Mouse (Mus musculus) embryonic facial prominence, embryonic 14.5 days (tissue): Measurements from ENCODE around the gene Prkch. TPM values are rescaled to one million over a fixed set of nuclear protein-coding genes. Genes with fewer than 3 reads are reported as not detected.

Experiments used
- ATAC-seq: fragments of 200-750 bp; cut with Nextera tagmentation; 2 replicates; pipeline ENCODE4 v1.8.0; 2017; ENCODE audit warnings: low read depth, moderate number of reproducible peaks, moderate TSS enrichment
- DNase-seq: peaks from one replicate; pipeline ENCODE4 v3.0.0-alpha.2; 2015; ENCODE audit warnings: low spot score
- H3K27ac ChIP-seq: fragments of 300-500 bp; sonication (generic); replicated peaks from 2 replicates; pipeline ENCODE4 v1.5.1; 2014; ENCODE audit warnings: low read depth, mild to moderate bottlenecking, low read length, moderate library complexity
- H3K27me3 ChIP-seq: fragments of 300-500 bp; sonication (generic); replicated peaks from 2 replicates; pipeline ENCODE4 v1.6.1; 2014; ENCODE audit warnings: low read length; ENCODE audit not compliant: control insufficient read depth, insufficient read depth
- H3K36me3 ChIP-seq: fragments of 300-500 bp; sonication (generic); 2 replicates; pipeline ENCODE4 v1.6.1; 2014; ENCODE audit warnings: low read length, mixed read lengths; ENCODE audit not compliant: control insufficient read depth, insufficient read depth
- H3K4me1 ChIP-seq: fragments of 300-500 bp; sonication (generic); 2 replicates; pipeline ENCODE4 v1.6.1; 2014; ENCODE audit warnings: antibody characterized with exemption, low read length; ENCODE audit not compliant: control insufficient read depth, insufficient read depth
- H3K4me2 ChIP-seq: fragments of 300-500 bp; sonication (generic); 2 replicates; pipeline ENCODE4 v1.6.1; 2014; ENCODE audit warnings: low read depth, mild to moderate bottlenecking, low read length, moderate library complexity, mixed read lengths
- H3K4me3 ChIP-seq: fragments of 300-500 bp; sonication (generic); 2 replicates; pipeline ENCODE4 v1.5.1; 2014; ENCODE audit warnings: low read depth, mild to moderate bottlenecking, low read length
- H3K9ac ChIP-seq: fragments of 300-500 bp; sonication (generic); 2 replicates; pipeline ENCODE4 v1.6.1; 2014; ENCODE audit warnings: low read depth, mild to moderate bottlenecking, low read length, moderate library complexity, mixed read lengths
- H3K9me3 ChIP-seq: fragments of 300-500 bp; sonication (generic); 2 replicates; pipeline ENCODE4 v1.6.1; 2016; ENCODE audit warnings: low read length; ENCODE audit not compliant: control insufficient read depth
- WGBS: fragments of 180-500 bp; shearing (Covaris S2); extraction: QIAGEN DNeasy Blood & Tissue Kit; methylation state at CpG from one replicate; pipeline ENCODE4 v1.1.7; 2014; 5-methylcytosine and 5-hydroxymethylcytosine counted together
- polyA plus RNA-seq: library from polyadenylated mRNA; unstranded; fragments of >200 nt; fragmentation: Nextera tagmentation; extraction: Ambion mirVana; gene quantifications from 2 replicates; pipeline ENCODE4 v1.2.1, GENCODE M21; 2014

Prkch gene
- polyA plus RNA-seq, 1 experiment from 2014 or later = 13.6 TPM

- no peak overlapping the region for H3K9ac ChIP-seq
- no peaks in the 10 kb centered on the region for H3K9me3 ChIP-seq
- no peak overlapping the region for H3K4me2 ChIP-seq
- peaks cover 33% of the 10 kb centered on the region for H3K4me1 ChIP-seq
- no peak for ATAC-seq
- no peaks in the 10 kb centered on the region for H3K27me3 ChIP-seq
- DNase-seq = no peak
- 79% methylated on average over 2 of the region's 2 CpGs for WGBS
- H3K36me3 ChIP-seq = no peaks in the 10 kb centered on the region
- H3K27ac ChIP-seq = no peak overlapping the region
- H3K4me3 ChIP-seq = no peak overlapping the region
These were observed 230.3 kb downstream of the Prkch start for GRCm38 (mm10) chr12:73814897-73815296.

DNA sequence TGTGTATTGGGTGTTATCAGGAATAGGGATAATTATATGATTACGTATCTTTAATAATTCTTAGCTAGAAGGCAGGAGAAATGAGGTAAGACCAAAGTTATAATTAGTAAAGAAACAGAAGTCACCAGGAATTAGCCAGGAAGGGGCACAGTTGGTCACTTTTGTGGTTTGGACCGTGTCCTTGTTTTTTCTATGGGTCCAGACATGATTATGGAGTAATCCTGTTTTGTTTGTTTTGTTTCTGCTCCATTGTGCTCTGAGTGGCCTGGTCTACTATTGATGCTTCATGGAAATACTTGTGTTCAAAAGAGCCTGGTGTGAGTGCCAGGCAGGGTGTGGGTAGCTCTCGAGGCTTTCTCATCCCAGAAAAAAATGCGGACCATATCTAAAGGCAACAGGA, 230.9 kb downstream of the Prkch start:
- H3K27me3 ChIP-seq = no peaks in the 10 kb centered on the region
- DNase-seq (no peak), ATAC-seq (no peak)
- WGBS = 83% methylated on average over 4 of the region's 4 CpGs
- H3K4me2 ChIP-seq = no peak overlapping the region
- H3K4me3 ChIP-seq = no peak overlapping the region
- no peak overlapping the region for H3K9ac ChIP-seq
- no peaks in the 10 kb centered on the region for H3K36me3 ChIP-seq
- no peaks in the 10 kb centered on the region for H3K9me3 ChIP-seq
- H3K4me1 ChIP-seq = peaks cover 27% of the 10 kb centered on the region
- H3K27ac ChIP-seq = no peak overlapping the region

DNA sequence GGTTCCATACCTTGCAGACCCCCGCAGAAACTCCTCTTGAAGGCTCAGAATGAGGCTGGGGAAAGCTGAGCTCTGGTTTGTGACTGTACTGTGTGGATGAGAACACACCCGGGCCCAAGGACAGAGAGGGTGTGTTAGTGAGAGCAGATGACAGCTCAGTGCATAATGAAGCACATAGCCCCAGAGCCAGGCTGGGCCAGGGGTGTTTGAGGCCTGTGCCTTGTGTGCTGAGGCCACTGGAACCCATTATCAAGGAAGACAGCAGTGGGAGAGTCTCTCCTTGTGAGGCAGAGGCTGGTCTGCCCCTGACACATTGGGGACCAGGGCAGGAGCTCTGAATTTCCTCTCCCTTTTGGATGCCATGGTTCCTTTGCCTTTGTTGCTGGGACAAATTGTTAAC, 231.3 kb downstream of the Prkch start:
- Histone ChIP-seq H3K9ac (no peak overlapping the region), H3K36me3 (no peaks in the 10 kb centered on the region), H3K27me3 (no peaks in the 10 kb centered on the region), H3K4me3 (no peak overlapping the region), H3K4me1 (peaks cover 23% of the 10 kb centered on the region), H3K27ac (no peak overlapping the region), H3K9me3 (no peaks in the 10 kb centered on the region), H3K4me2 (no peak overlapping the region)
- 56% methylated on average over 2 of the region's 2 CpGs for WGBS
- DNase-seq (no peak), ATAC-seq (no peak)

DNA sequence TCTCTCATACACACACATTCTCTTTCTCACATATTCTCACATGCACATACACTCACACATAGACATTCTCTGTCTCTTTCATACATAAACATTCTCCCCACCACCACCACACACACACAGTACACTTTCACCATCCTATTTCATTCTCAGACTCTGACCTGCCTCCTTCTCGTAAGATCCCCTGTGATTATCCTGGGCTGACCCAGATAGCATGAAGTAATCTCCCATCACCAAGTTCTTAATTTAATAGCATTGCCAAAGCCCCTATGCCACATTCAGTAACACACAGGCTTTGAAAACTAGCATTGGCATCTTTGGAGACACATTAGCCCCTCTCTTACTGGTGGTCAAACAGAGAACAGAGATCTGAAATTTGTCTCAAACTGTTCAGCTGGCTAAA, 232.3 kb downstream of the Prkch start:
- Histone ChIP-seq H3K9me3 (no peaks in the 10 kb centered on the region), H3K4me1 (peaks cover 14% of the 10 kb centered on the region), H3K4me3 (no peak overlapping the region), H3K27ac (no peak overlapping the region), H3K36me3 (no peaks in the 10 kb centered on the region), H3K9ac (no peak overlapping the region), H3K27me3 (no peaks in the 10 kb centered on the region), H3K4me2 (no peak overlapping the region)
- 69% methylated on average over 1 of the region's 1 CpGs for WGBS
- DNase-seq = no peak
- no peak for ATAC-seq

GRCm38 (mm10) chr12:73818801-73819200, 234.2 kb downstream of the Prkch start:
- ATAC-seq = no peak
- Histone ChIP-seq H3K27me3 (no peaks in the 10 kb centered on the region), H3K27ac (no peak overlapping the region), H3K36me3 (no peaks in the 10 kb centered on the region), H3K9ac (no peak overlapping the region), H3K9me3 (no peaks in the 10 kb centered on the region), H3K4me1 (no peaks in the 10 kb centered on the region), H3K4me2 (no peak overlapping the region), H3K4me3 (no peak overlapping the region)
- 71% methylated on average over 1 of the region's 1 CpGs for WGBS
- no peak for DNase-seq

DNA sequence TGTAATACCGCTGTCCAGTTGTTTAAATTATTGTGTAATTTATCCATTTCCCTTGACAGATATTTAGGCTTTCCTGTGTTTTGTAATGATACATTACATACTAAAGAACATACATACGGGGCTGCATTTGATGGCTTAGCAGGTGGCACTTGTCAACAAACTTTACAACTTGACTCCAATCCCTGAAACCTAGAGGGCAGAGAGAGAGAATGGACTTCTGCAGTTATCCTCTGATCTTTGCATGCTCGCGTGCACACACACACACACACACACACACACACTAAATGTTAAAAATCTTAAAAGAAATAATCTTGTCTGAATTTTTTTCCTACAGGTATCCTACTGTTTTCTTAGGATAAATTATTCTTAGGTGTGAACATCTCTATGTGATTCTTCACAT, 236.6 kb downstream of the Prkch start:
- Histone ChIP-seq H3K27ac (no peak overlapping the region), H3K9me3 (no peaks in the 10 kb centered on the region), H3K4me1 (0 out of 2 replicates have a peak, but pooled peaks cover 4% of the 10 kb centered on the region), H3K4me3 (no peak overlapping the region), H3K36me3 (no peaks in the 10 kb centered on the region), H3K9ac (no peak overlapping the region), H3K4me2 (no peak overlapping the region), H3K27me3 (no peaks in the 10 kb centered on the region)
- WGBS = 90% methylated on average over 4 of the region's 4 CpGs
- ATAC-seq = no peak
- no peak for DNase-seq

DNA sequence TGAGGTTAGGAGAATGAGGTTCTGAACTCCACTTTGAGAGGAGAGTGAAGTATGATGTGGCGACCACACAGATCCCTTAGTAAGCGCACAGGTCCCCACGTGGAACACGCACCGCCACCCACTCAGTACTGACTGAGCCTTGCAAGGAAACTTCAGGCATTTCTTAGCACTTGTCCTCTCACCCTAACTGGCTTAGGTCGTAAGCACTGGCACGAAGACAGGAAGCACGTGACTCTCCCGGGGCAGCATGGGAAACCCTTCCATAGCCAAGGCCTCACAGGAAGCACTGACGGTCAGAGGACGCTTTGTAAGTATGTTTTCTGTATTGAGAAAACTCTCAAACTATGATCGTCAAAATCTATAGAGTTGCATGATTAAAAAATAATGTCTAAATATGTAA, 237.7 kb downstream of the Prkch start:
- 79% methylated on average over 12 of the region's 12 CpGs for WGBS
- 0 out of 2 replicates have a peak, but pooled peaks cover 4% of the 10 kb centered on the region for H3K4me1 ChIP-seq
- no peak overlapping the region for H3K27ac ChIP-seq
- H3K9me3 ChIP-seq = no peaks in the 10 kb centered on the region
- H3K4me3 ChIP-seq = no peak overlapping the region
- DNase-seq (no peak), ATAC-seq (no peak)
- H3K9ac ChIP-seq = no peak overlapping the region
- no peak overlapping the region for H3K4me2 ChIP-seq
- H3K36me3 ChIP-seq = no peaks in the 10 kb centered on the region
- H3K27me3 ChIP-seq = no peaks in the 10 kb centered on the region

DNA sequence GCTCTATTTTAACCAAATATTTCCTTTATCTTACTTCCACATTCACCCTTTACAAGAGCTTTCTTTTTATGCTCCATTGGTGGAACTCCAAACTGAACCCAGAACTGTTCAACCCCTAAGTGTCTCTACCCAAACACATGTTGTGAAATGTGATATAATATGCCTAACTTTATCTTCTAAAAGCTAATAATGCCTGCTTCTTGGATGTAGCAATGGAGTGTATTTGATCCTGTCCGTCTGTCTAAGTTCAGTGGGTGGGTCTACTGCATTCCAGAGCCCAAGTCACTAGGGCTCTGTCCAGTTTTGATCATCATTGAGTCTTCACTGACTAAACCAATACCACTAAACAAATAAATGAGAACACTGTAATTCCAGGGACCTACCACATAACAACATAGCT, 240.2 kb downstream of the Prkch start:
- 0 out of 2 replicates have a peak, but pooled peaks cover 4% of the 10 kb centered on the region for H3K4me1 ChIP-seq

More for the DNA sequence above, 240.2 kb downstream of the Prkch start:
- WGBS = 79% methylated on average over 1 of the region's 1 CpGs
- Histone ChIP-seq H3K27me3 (no peaks in the 10 kb centered on the region), H3K36me3 (no peaks in the 10 kb centered on the region), H3K27ac (no peak overlapping the region), H3K9ac (no peak overlapping the region), H3K4me3 (no peak overlapping the region), H3K9me3 (no peaks in the 10 kb centered on the region), H3K4me2 (no peak overlapping the region)
- ATAC-seq (no peak), DNase-seq (no peak)
